Mouse (Mus musculus) skeletal muscle tissue, postnatal 0 days (tissue): Measurements from ENCODE around the gene Reln. TPM values are rescaled to one million over a fixed set of nuclear protein-coding genes. Genes with fewer than 3 reads are reported as not detected.

Experiments
- polyA plus RNA-seq: library from polyadenylated mRNA; unstranded; fragments of >200 nt; fragmentation: Nextera tagmentation; extraction: Ambion mirVana; gene quantifications from 2 replicates; pipeline ENCODE4 v1.2.1, GENCODE M21; 2015

The Reln gene
- 2.4 and 3.2 TPM in 2 replicates for polyA plus RNA-seq

GRCm38 (mm10) chr5:22344556-22344975, at the start of gene Reln:
Gene Reln, minus strand, starts transcription at chr5:22344702.

GRCm38 (mm10) chr5:21865346-21866107, 479.0 kb downstream of the Reln start, which contains the start of gene Slc26a5:
Gene Slc26a5, minus strand, starts transcription at chr5:21865604.

Other genes with a start within 250 kb of the Reln start
- gene Orc5, start 205.7 kb upstream of the Reln start, polyA plus RNA-seq: 17.4 and 20.4 TPM in 2 replicates